Mouse (Mus musculus) CH12.LX (cell line): Measurements from ENCODE around the gene Lypd3.

Experiments used
- CHD1 ChIP-seq: IDR thresholded peaks from 2 replicates; pipeline ENCODE4 v1.6.1; 2012; ENCODE audit warnings: low read depth, low read length, improper control_type of control experiment, inconsistent platforms
- CTCF ChIP-seq, 2 experiments: IDR thresholded peaks in 1 of 2; conservative IDR thresholded peaks in 1 of 2; 2 replicates each; pipeline ENCODE4 v1.5.1; 2011 to 2012; ENCODE audit warnings: low read depth in 2 of 2, low read length in 2 of 2, improper control_type of control experiment in 1 of 2, inconsistent platforms in 1 of 2, mild to moderate bottlenecking in 1 of 2, moderate library complexity in 1 of 2
- E2F4 ChIP-seq: IDR thresholded peaks from 2 replicates; pipeline ENCODE4 v1.6.1; 2011; ENCODE audit warnings: low read depth, low read length, improper control_type of control experiment; ENCODE audit not compliant: insufficient replicate concordance
- EP300 ChIP-seq: IDR thresholded peaks from 2 replicates; pipeline ENCODE4 v1.6.1; 2011; ENCODE audit warnings: low read length, improper control_type of control experiment
- MAX ChIP-seq: IDR thresholded peaks from 2 replicates; pipeline ENCODE4 v1.6.1; 2011; ENCODE audit warnings: low read length, improper control_type of control experiment
- POLR2A ChIP-seq: IDR thresholded peaks from 2 replicates; pipeline ENCODE4 v1.6.1; 2011; ENCODE audit warnings: low read depth, mild to moderate bottlenecking, improper control_type of control experiment, low read length
- RCOR1 ChIP-seq: conservative IDR thresholded peaks from 2 replicates; pipeline ENCODE4 v1.6.1; 2012; ENCODE audit warnings: low read depth, mild to moderate bottlenecking, inconsistent platforms, low read length, improper control_type of control experiment
- SMC3 ChIP-seq: IDR thresholded peaks from 2 replicates; pipeline ENCODE4 v1.6.1; 2011; ENCODE audit warnings: low read depth, low read length, improper control_type of control experiment
- ZKSCAN1 ChIP-seq: IDR thresholded peaks from 2 replicates; pipeline ENCODE4 v1.6.1; 2012; ENCODE audit warnings: low read depth, inconsistent platforms, low read length, improper control_type of control experiment, borderline replicate concordance

DNA sequence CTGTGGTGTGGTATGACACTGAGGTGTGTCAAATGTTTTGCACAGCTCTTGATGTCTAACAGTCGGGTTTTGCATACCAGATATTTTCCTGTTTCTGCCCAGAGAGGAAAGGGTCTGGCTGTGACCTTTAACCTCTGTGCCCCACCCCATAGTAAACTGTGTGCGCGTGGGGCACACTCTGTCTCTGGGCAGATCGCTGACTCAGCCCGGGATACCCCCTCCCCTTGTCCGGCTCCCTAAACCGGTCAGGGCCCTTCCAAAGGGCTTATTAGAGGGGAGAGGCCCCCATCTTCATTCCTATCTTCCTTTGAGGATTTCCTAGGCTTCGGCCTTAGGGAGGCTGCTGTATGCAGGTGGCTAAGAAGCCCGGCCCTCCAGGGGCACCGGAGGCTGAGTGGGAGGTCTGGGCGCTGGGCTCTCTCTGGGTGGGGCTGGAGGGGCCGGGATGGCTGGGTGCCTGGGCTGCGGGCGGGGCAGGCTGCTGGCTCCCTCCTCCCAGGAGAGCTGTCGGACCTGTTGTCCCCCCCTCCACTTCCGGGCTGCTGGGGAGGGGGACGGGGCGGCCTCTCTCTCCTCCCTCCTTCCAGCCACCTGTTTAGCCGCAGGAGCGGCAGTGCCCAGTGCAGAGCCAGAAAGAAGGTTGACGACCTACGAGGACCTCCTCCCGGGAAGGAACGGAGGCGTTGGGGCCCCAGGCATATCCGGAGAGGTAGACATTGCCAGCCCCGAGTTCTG lies 26.0 kb upstream of the Lypd3 start, which contains the start of gene Phldb3:
- TF ChIP-seq POLR2A (no peak), MAX (no peak), CTCF (conservative IDR thresholded peaks at IDR 0.05 in 1 of 2, IDR thresholded peaks at IDR 0.05 in 1 of 2; ENCODE audit: low read depth in 2 of 2, low read length in 2 of 2) (no peak), RCOR1 (no peak), CHD1 (no peak), E2F4 (no peak), ZKSCAN1 (no peak), EP300 (no peak), SMC3 (no peak)
